Mouse (Mus musculus) kidney, adult 2 months (tissue): ENCODE results near the gene Pan3.
"Not testable (repeated sequence)": the region's sequence is repeated elsewhere in the genome, so short reads cannot be mapped to it uniquely, and the experiment has no call there.

Source experiments
- CTCF ChIP-seq: fragments of 200-500 bp; conservative IDR thresholded peaks from 2 replicates; pipeline ENCODE4 v1.5.1; 2011; ENCODE audit warnings: low read depth, mild to moderate bottlenecking, control low read depth, low read length, moderate library complexity, mixed read lengths; ENCODE audit not compliant: insufficient read depth, insufficient read length
- POLR2A ChIP-seq: fragments of 200-500 bp; IDR thresholded peaks from one replicate; pipeline ENCODE4 v1.6.1; 2011; ENCODE audit warnings: low read depth, low read length, control low read depth

- TF ChIP-seq CTCF, POLR2A: not testable (repeated sequence)
Measured at GRCm38 (mm10) chr5:147557641-147558040, 127.7 kb downstream of the Pan3 start.
